Mouse (Mus musculus) olfactory bulb, adult 2 months (tissue): ENCODE data around the gene Il31ra.

Source experiments
- CTCF ChIP-seq: fragments of 200-500 bp; IDR thresholded peaks from 2 replicates; pipeline ENCODE4 v1.5.1; 2012; ENCODE audit warnings: low read depth, mild to moderate bottlenecking, low read length, moderate library complexity; ENCODE audit not compliant: insufficient read depth
- POLR2A ChIP-seq: fragments of 200-500 bp; IDR thresholded peaks from 2 replicates; pipeline ENCODE4 v1.6.1; 2012; ENCODE audit warnings: mild to moderate bottlenecking, low read depth, low read length, moderate library complexity; ENCODE audit not compliant: insufficient read depth

GRCm38 (mm10) chr13:112623656-112624055, 29.5 kb upstream of the Il31ra start:
- TF ChIP-seq CTCF (no peak), POLR2A (no peak)
